ENCODE assay signal across 8 mouse cellular contexts in genomic region chr4:115063518-115064239, GRCm38 (mm10). TPM values are rescaled to one million over a fixed set of nuclear protein-coding genes. Genes with fewer than 3 reads are reported as not detected.
DNase-seq lines count a peak whose midpoint lies in the region; ATAC-seq and TF ChIP-seq lines count a peak whose summit lies in the region.

No protein-coding gene starts in this region.

- TF ChIP-seq CTCF in heart, postnatal 0 days (IDR thresholded peaks at IDR 0.05; ENCODE audit: low read depth) = no peak
- no peak for TF ChIP-seq CTCF in bone marrow macrophage, adult 2 months (IDR thresholded peaks at IDR 0.05; ENCODE audit: low read depth, low read length)

- H3K36me3 ChIP-seq in heart, postnatal 0 days (replicated peaks; ENCODE audit: control insufficient read depth, insufficient read depth, low read length) = no peaks in the 10 kb centered on the region
- no peaks in the 10 kb centered on the region for H3K36me3 ChIP-seq in hindbrain, embryonic 15.5 days
- H3K36me3 ChIP-seq in midbrain, embryonic 15.5 days (replicated peaks) = no peaks in the 10 kb centered on the region

- ATAC-seq in heart, postnatal 0 days (ENCODE audit: insufficient read depth, low read depth) = no peak
- ATAC-seq in hindbrain, embryonic 15.5 days (ENCODE audit: low FRiP score, low read depth) = peak; percentile 20
- peak; percentile 25 for ATAC-seq in midbrain, embryonic 15.5 days (replicated peaks)
- ATAC-seq in activated CD4-positive, CD25-positive, alpha-beta regulatory T cell, adult 4 months = no peak

- intact Hi-C loops in heart, postnatal 10 days (cut with DNase I) = no loop called here

- no peak for TF ChIP-seq POLR2A in bone marrow macrophage, adult 2 months (IDR thresholded peaks at IDR 0.05; ENCODE audit: borderline replicate concordance, low read depth, low read length)

- no peak overlapping the region for H3K27ac ChIP-seq in heart, postnatal 0 days (ENCODE audit: low read depth)
- H3K27ac ChIP-seq in bone marrow macrophage, adult 2 months (ENCODE audit: insufficient read depth, low read depth, low read length) = no peak overlapping the region
- H3K27ac ChIP-seq in hindbrain, embryonic 15.5 days (replicated peaks) = no peak overlapping the region
- peak overlapping the region; percentile 57 for H3K27ac ChIP-seq in midbrain, embryonic 15.5 days

- DNase-seq in heart, postnatal 0 days (ENCODE audit: low spot score) = no peak
- DNase-seq in heart, postnatal 10 days = no peak
- no peak for DNase-seq in thymus, postnatal 4 days
- DNase-seq in frontal cortex, postnatal 25 days (ENCODE audit: low spot score in 2 of 2) = no peak

- peaks cover 88% of the 10 kb centered on the region for H3K27me3 ChIP-seq in heart, postnatal 0 days (ENCODE audit: control insufficient read depth, insufficient read depth, low read length)
- H3K27me3 ChIP-seq in hindbrain, embryonic 15.5 days = peaks cover 78% of the 10 kb centered on the region
- H3K27me3 ChIP-seq in midbrain, embryonic 15.5 days (replicated peaks) = peaks cover 60% of the 10 kb centered on the region

- no peaks in the 10 kb centered on the region for H3K9me3 ChIP-seq in heart, postnatal 0 days (replicated peaks; ENCODE audit: control insufficient read depth, low read length)
- no peaks in the 10 kb centered on the region for H3K9me3 ChIP-seq in hindbrain, embryonic 15.5 days
- no peaks in the 10 kb centered on the region for H3K9me3 ChIP-seq in midbrain, embryonic 15.5 days

- 5% methylated on average over 31 of the region's 31 CpGs for WGBS in heart, postnatal 0 days
- WGBS in hindbrain, embryonic 15.5 days = under 1% methylated on average over 31 of the region's 31 CpGs
- under 1% methylated on average over 31 of the region's 31 CpGs for WGBS in midbrain, embryonic 15.5 days

- no peak for TF ChIP-seq EP300 in heart, postnatal 0 days (IDR thresholded peaks at IDR 0.05; ENCODE audit: low read depth)

- H3K4me3 ChIP-seq in heart, postnatal 0 days (ENCODE audit: low read depth, low read length) = peak overlapping the region; percentile 63
- H3K4me3 ChIP-seq in bone marrow macrophage, adult 2 months (ENCODE audit: insufficient read depth, low read length) = peak overlapping the region; percentile 80
- H3K4me3 ChIP-seq in hindbrain, embryonic 15.5 days = peak overlapping the region; percentile 46
- peak overlapping the region; percentile 47 for H3K4me3 ChIP-seq in midbrain, embryonic 15.5 days

- peaks cover 6% of the 10 kb centered on the region; the same call in 1 of the 2 replicates for H3K4me1 ChIP-seq in heart, postnatal 0 days (ENCODE audit: control insufficient read depth, insufficient read depth)
- H3K4me1 ChIP-seq in bone marrow macrophage, adult 2 months (ENCODE audit: control insufficient read depth, insufficient read depth, low read length) = peaks cover 12% of the 10 kb centered on the region
- peaks cover 19% of the 10 kb centered on the region for H3K4me1 ChIP-seq in hindbrain, embryonic 15.5 days (replicated peaks)
- peaks cover 18% of the 10 kb centered on the region for H3K4me1 ChIP-seq in midbrain, embryonic 15.5 days

- H3K4me2 ChIP-seq in heart, postnatal 0 days (ENCODE audit: low read depth, low read length) = peak overlapping the region; percentile 84
- peak overlapping the region; percentile 96 for H3K4me2 ChIP-seq in hindbrain, embryonic 15.5 days
- H3K4me2 ChIP-seq in midbrain, embryonic 15.5 days = peak overlapping the region; percentile 89

- peak overlapping the region; percentile 48 for H3K9ac ChIP-seq in heart, postnatal 0 days (replicated peaks; ENCODE audit: low read depth, low read length)
- peak overlapping the region; percentile 49 for H3K9ac ChIP-seq in hindbrain, embryonic 15.5 days
- H3K9ac ChIP-seq in midbrain, embryonic 15.5 days = peak overlapping the region; percentile 41

RNA-seq across cellular contexts. Expression of gene Tal1, which starts 7.5 kb away (rescaled TPM):
- total RNA-seq in heart, postnatal 0 days (2014; rRNA removed; ENCODE audit: low replicate concordance) = 10.1 and 10.7 TPM in 2 replicates
- polyA plus RNA-seq in heart, postnatal 0 days (2015; fragmentation: Nextera tagmentation; extraction: Ambion mirVana) = 0.78 and 0.80 TPM in 2 replicates
- total RNA-seq in heart, postnatal 10 days (2021) = 1 to 10 TPM; 7.2 to 7.3 TPM
- polyA plus RNA-seq in bone marrow macrophage, adult 2 months (2012; ENCODE audit: insufficient read depth, insufficient read length, missing spikeins) = 4.1 and 4.4 TPM in 2 replicates
- 2.6 and 3.2 TPM in 2 replicates for polyA plus RNA-seq in hindbrain, embryonic 15.5 days (2015; fragmentation: Nextera tagmentation; extraction: Ambion mirVana)
- polyA plus RNA-seq in midbrain, embryonic 15.5 days (2015; fragmentation: Nextera tagmentation; extraction: Ambion mirVana) = 7.9 and 8.5 TPM in 2 replicates
- not detected for polyA plus RNA-seq in activated CD4-positive, CD25-positive, alpha-beta regulatory T cell, adult 4 months (2017; shearing (Covaris generic))

RNA-seq across cellular contexts. Expression of gene Pdzk1ip1, which starts 24.8 kb away (rescaled TPM):
- 0.97 and 4.2 TPM in 2 replicates for total RNA-seq in heart, postnatal 0 days (2014; rRNA removed; ENCODE audit: low replicate concordance)
- 0.90 and 1.0 TPM in 2 replicates for polyA plus RNA-seq in heart, postnatal 0 days (2015; fragmentation: Nextera tagmentation; extraction: Ambion mirVana)
- total RNA-seq in heart, postnatal 10 days (2021) = 1 to 10 TPM in 1 of 2 experiments, under 1 TPM in 1; 0.74 to 1.5 TPM
- polyA plus RNA-seq in bone marrow macrophage, adult 2 months (2012; ENCODE audit: insufficient read depth, insufficient read length, missing spikeins) = 1.5 and 2.0 TPM in 2 replicates
- polyA plus RNA-seq in hindbrain, embryonic 15.5 days (2015; fragmentation: Nextera tagmentation; extraction: Ambion mirVana) = 2.7 and 3.7 TPM in 2 replicates
- 3.0 and 3.8 TPM in 2 replicates for polyA plus RNA-seq in midbrain, embryonic 15.5 days (2015; fragmentation: Nextera tagmentation; extraction: Ambion mirVana)
- polyA plus RNA-seq in activated CD4-positive, CD25-positive, alpha-beta regulatory T cell, adult 4 months (2017; shearing (Covaris generic)) = 10 to 100 TPM; 31.4 to 40.8 TPM

Comparison
In these comparisons a context has a peak if more than half of its experiments do, and no peak if none do; other contexts are left out.
1. ATAC-seq: peak in hindbrain, embryonic 15.5 days (single experiment) and midbrain, embryonic 15.5 days (single experiment); none in heart, postnatal 0 days (single experiment) and activated CD4-positive, CD25-positive, alpha-beta regulatory T cell, adult 4 months (single experiment).
2. Peak in every context shown above with its lines, with median percentiles within 50 percentile points of each other: H3K4me2 ChIP-seq, H3K4me3 ChIP-seq and H3K9ac ChIP-seq.